Mouse (Mus musculus): ENCODE data around the gene Supt6.

Supt6 gene

GRCm38 (mm10) chr11:78167257-78167959 lies 78.4 kb downstream of the Supt6 start:
- DNase-seq (ENCODE audit: extremely low read depth, low read depth) = no peak

- no peak for DNase-seq (ENCODE audit: extremely low read depth, low read depth)
Observed at GRCm38 (mm10) chr11:78166640-78167039, 79.1 kb downstream of the Supt6 start.

- DNase-seq (ENCODE audit: extremely low read depth, low read depth) = no peak
Observed at GRCm38 (mm10) chr11:78166161-78166560, 79.6 kb downstream of the Supt6 start.

GRCm38 (mm10) chr11:78165761-78166109 lies 80.1 kb downstream of the Supt6 start:
- no peak for DNase-seq (ENCODE audit: extremely low read depth, low read depth)

- no peak for DNase-seq (ENCODE audit: extremely low read depth, low read depth)
Observed at GRCm38 (mm10) chr11:78164924-78165760, 80.6 kb downstream of the Supt6 start, which contains the start of gene Traf4. Traf4 (minus strand) TSS chr11:78165589.

- no peak for DNase-seq (ENCODE audit: extremely low read depth, low read depth)
Observed at GRCm38 (mm10) chr11:78164604-78164923, 81.2 kb downstream of the Supt6 start.

- DNase-seq (ENCODE audit: extremely low read depth, low read depth) = no peak
Observed at GRCm38 (mm10) chr11:78163681-78164603, 81.8 kb downstream of the Supt6 start.

- DNase-seq (ENCODE audit: extremely low read depth, low read depth) = no peak
Observed at GRCm38 (mm10) chr11:78163045-78163444, 82.7 kb downstream of the Supt6 start.

- DNase-seq (ENCODE audit: extremely low read depth, low read depth) = no peak
Observed at GRCm38 (mm10) chr11:78162504-78162903, 83.3 kb downstream of the Supt6 start.

GRCm38 (mm10) chr11:78161968-78162367 lies 83.8 kb downstream of the Supt6 start:
- DNase-seq (ENCODE audit: extremely low read depth, low read depth) = no peak

- no peak for DNase-seq (ENCODE audit: extremely low read depth, low read depth)
Observed at GRCm38 (mm10) chr11:78161169-78161568, 84.6 kb downstream of the Supt6 start.

GRCm38 (mm10) chr11:78160675-78161074 lies 85.1 kb downstream of the Supt6 start:
- DNase-seq (ENCODE audit: extremely low read depth, low read depth) = no peak

- no peak for DNase-seq (ENCODE audit: extremely low read depth, low read depth)
Observed at GRCm38 (mm10) chr11:78160171-78160570, 85.6 kb downstream of the Supt6 start.

GRCm38 (mm10) chr11:78159557-78159956 lies 86.2 kb downstream of the Supt6 start:
- no peak for DNase-seq (ENCODE audit: extremely low read depth, low read depth)

- DNase-seq (ENCODE audit: extremely low read depth, low read depth) = peak; percentile 72
Observed at GRCm38 (mm10) chr11:78159096-78159495, 86.7 kb downstream of the Supt6 start.

Measured in MEL-GATA-1-ER (cell line).